ENCODE assay signal across 19 mouse cellular contexts in genomic region chr13:107799199-107799945, GRCm38 (mm10).
DNase-seq lines count a peak whose midpoint lies in the region; ATAC-seq and TF ChIP-seq lines count a peak whose summit lies in the region.
"Had no signal": no experiment of that assay in that cellular context is flagged by ENCODE, and none has a peak within 500 bp of the region (broad histone marks: within the 10 kb centered on the region; RNA-seq: fewer than 3 reads in every experiment).

No protein-coding gene starts in this region.

- TF ChIP-seq CTCF in kidney, postnatal 0 days (IDR thresholded peaks at IDR 0.05; ENCODE audit: low read depth), result no peak

- no peak overlapping the region for H3K9ac ChIP-seq in kidney, postnatal 0 days (ENCODE audit: low read depth, low read length)
- no peak overlapping the region for H3K9ac ChIP-seq in hindbrain, embryonic 11.5 days (ENCODE audit: low read depth, low read length)
- H3K9ac ChIP-seq in stomach, embryonic 16.5 days (ENCODE audit: low read length), result 0 out of 2 replicates have a peak overlapping the region, but pooled peaks have one; percentile 19
- H3K9ac ChIP-seq: embryonic facial prominence, embryonic 12.5 days; heart, embryonic 15.5 days; limb, embryonic 13.5 days; lung, embryonic 14.5 days had no signal

- no peaks in the 10 kb centered on the region for H3K36me3 ChIP-seq in kidney, postnatal 0 days (ENCODE audit: insufficient read depth, low read length)
- H3K36me3 ChIP-seq in hindbrain, embryonic 11.5 days (ENCODE audit: control insufficient read depth, insufficient read depth, low read length), result no peaks in the 10 kb centered on the region
- H3K36me3 ChIP-seq in stomach, embryonic 16.5 days (ENCODE audit: control insufficient read depth, insufficient read depth, low read length), result no peaks in the 10 kb centered on the region
- H3K36me3 ChIP-seq: embryonic facial prominence, embryonic 12.5 days; heart, embryonic 15.5 days; limb, embryonic 13.5 days had no signal

- 37% methylated on average over 13 of the region's 13 CpGs for WGBS in kidney, postnatal 0 days
- 20% methylated on average over 13 of the region's 13 CpGs for WGBS in hindbrain, embryonic 11.5 days
- WGBS in stomach, embryonic 16.5 days, result 38% methylated on average over 13 of the region's 13 CpGs

- H3K4me2 ChIP-seq in kidney, postnatal 0 days (ENCODE audit: low read length), result no peak overlapping the region
- H3K4me2 ChIP-seq in hindbrain, embryonic 11.5 days (replicated peaks; ENCODE audit: low read depth, low read length), result no peak overlapping the region
- H3K4me2 ChIP-seq in stomach, embryonic 16.5 days (ENCODE audit: low read depth, low read length), result no peak overlapping the region
- H3K4me2 ChIP-seq: embryonic facial prominence, embryonic 12.5 days; heart, embryonic 15.5 days; limb, embryonic 13.5 days; lung, embryonic 14.5 days had no signal

- DNase-seq in kidney, postnatal 0 days (ENCODE audit: low spot score), result peak; percentile 40
- DNase-seq in kidney, adult 8-10 months, result no peak
- DNase-seq in embryo, embryonic 11 days, result peak; percentile 37
- DNase-seq in hindbrain, embryonic 11.5 days (ENCODE audit: low spot score), result peak; percentile 24
- no peak for DNase-seq in urinary bladder, adult 2 months (ENCODE audit: low spot score)
- no peak for DNase-seq in lung, adult 18-20 months
- DNase-seq: adrenal gland, adult 8-10 months; cerebellum, adult 8-10 months; gastrocnemius, postnatal 10 days; kidney, postnatal 36 days; lung, embryonic 14.5 days; thymus, adult 2 months had no signal

- peaks cover 27% of the 10 kb centered on the region for H3K4me1 ChIP-seq in kidney, postnatal 0 days (replicated peaks; ENCODE audit: insufficient read depth, low read length)
- no peaks in the 10 kb centered on the region for H3K4me1 ChIP-seq in hindbrain, embryonic 11.5 days (replicated peaks; ENCODE audit: control insufficient read depth, insufficient read depth, low read length)
- H3K4me1 ChIP-seq in stomach, embryonic 16.5 days (ENCODE audit: control insufficient read depth, insufficient read depth, low read length), result peaks cover 8% of the 10 kb centered on the region

- no peaks in the 10 kb centered on the region for H3K27me3 ChIP-seq in kidney, postnatal 0 days (ENCODE audit: insufficient read depth, low read length)
- H3K27me3 ChIP-seq in hindbrain, embryonic 11.5 days (ENCODE audit: control insufficient read depth, insufficient read depth, low read length), result no peaks in the 10 kb centered on the region
- H3K27me3 ChIP-seq in stomach, embryonic 16.5 days (ENCODE audit: control insufficient read depth, insufficient read depth, low read length), result no peaks in the 10 kb centered on the region
- H3K27me3 ChIP-seq: CH12.LX; embryonic facial prominence, embryonic 12.5 days; heart, embryonic 15.5 days; Patski had no signal

- ATAC-seq in kidney, postnatal 0 days (replicated peaks; ENCODE audit: low FRiP score, low read depth), result no peak
- no peak for ATAC-seq in hindbrain, embryonic 11.5 days (ENCODE audit: low FRiP score)
- ATAC-seq in stomach, embryonic 16.5 days (ENCODE audit: insufficient read depth, low FRiP score), result peak; percentile 47
- ATAC-seq: forebrain, embryonic 16.5 days; Patski had no signal

- H3K27ac ChIP-seq in kidney, postnatal 0 days, result no peak overlapping the region
- no peak overlapping the region for H3K27ac ChIP-seq in hindbrain, embryonic 11.5 days (ENCODE audit: low read depth, low read length)
- no peak overlapping the region for H3K27ac ChIP-seq in stomach, embryonic 16.5 days (ENCODE audit: low read length)
- H3K27ac ChIP-seq: embryonic facial prominence, embryonic 12.5 days; heart, embryonic 15.5 days; limb, embryonic 13.5 days had no signal

- H3K9me3 ChIP-seq in kidney, postnatal 0 days (replicated peaks; ENCODE audit: low read length), result no peaks in the 10 kb centered on the region
- no peaks in the 10 kb centered on the region for H3K9me3 ChIP-seq in hindbrain, embryonic 11.5 days (ENCODE audit: control insufficient read depth, low read length)
- H3K9me3 ChIP-seq in stomach, embryonic 16.5 days (replicated peaks; ENCODE audit: control insufficient read depth, low read length), result no peaks in the 10 kb centered on the region
- H3K9me3 ChIP-seq: embryonic facial prominence, embryonic 12.5 days; heart, embryonic 15.5 days; limb, embryonic 13.5 days had no signal

- no peak overlapping the region for H3K4me3 ChIP-seq in kidney, postnatal 0 days (replicated peaks; ENCODE audit: low read depth, low read length)
- H3K4me3 ChIP-seq in hindbrain, embryonic 11.5 days (ENCODE audit: low read depth, low read length), result no peak overlapping the region
- H3K4me3 ChIP-seq in stomach, embryonic 16.5 days (replicated peaks; ENCODE audit: low read length), result no peak overlapping the region
- H3K4me3 ChIP-seq: embryonic facial prominence, embryonic 12.5 days; heart, embryonic 15.5 days; limb, embryonic 13.5 days had no signal

Comparison
In these comparisons a context has a peak if more than half of its experiments do, and no peak if none do; other contexts are left out.
1. DNase-seq: peak in kidney, postnatal 0 days (single experiment), embryo, embryonic 11 days (single experiment) and hindbrain, embryonic 11.5 days (single experiment); none in kidney, adult 8-10 months (0 of 2), urinary bladder, adult 2 months (single experiment) and lung, adult 18-20 months (0 of 2).